15 mouse cellular contexts compared by ENCODE assay signal in the genomic region with DNA sequence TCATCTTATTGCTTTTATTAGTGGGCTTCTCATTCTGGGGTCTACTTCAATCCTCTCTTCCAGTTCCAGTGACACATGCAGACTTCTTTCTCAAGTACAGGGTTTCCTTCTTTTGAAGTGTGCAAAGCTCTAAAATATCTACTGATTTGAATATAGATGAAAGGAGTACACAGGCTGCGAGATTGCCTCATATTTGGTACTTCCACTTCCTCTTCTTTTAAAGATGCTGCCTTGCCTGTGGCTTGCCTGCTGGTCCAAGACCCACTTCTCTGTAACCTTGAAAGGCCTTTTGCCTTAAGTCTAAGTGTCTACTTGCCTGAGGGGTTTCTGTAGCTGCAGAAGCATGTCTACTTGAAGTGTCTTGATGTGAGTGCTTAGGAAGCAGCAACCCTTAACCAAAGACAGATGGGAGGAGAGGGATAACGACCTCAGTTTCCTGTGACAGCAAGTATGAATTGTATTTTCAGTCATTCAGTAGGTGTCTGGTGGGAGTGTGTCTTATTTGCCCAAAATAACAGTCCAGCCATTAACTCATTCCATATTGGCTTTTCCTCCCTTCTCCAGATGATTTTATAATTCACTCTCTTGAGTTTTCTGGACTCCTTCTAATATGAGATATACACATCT.
"Had no signal": no experiment of that assay in that cellular context is flagged by ENCODE, and none has a peak within 500 bp of the region (broad histone marks: within the 10 kb centered on the region; RNA-seq: fewer than 3 reads in every experiment).

No protein-coding gene starts in this region.

- H3K9me3 ChIP-seq: liver, embryonic 15.5 days; midbrain, embryonic 10.5 days; midbrain, embryonic 15.5 days; neural tube, embryonic 13.5 days had no signal

- H3K9ac ChIP-seq: liver, embryonic 15.5 days; midbrain, embryonic 15.5 days; neural tube, embryonic 13.5 days had no signal

- H3K27ac ChIP-seq: left cerebral cortex, adult 2 months; liver, embryonic 15.5 days; midbrain, embryonic 10.5 days; midbrain, embryonic 15.5 days; neural tube, embryonic 13.5 days had no signal

- ATAC-seq: lung, postnatal 0 days; midbrain, embryonic 15.5 days had no signal

- H3K4me2 ChIP-seq: liver, embryonic 11.5 days; liver, embryonic 15.5 days; midbrain, embryonic 15.5 days; neural tube, embryonic 13.5 days had no signal

- H3K4me1 ChIP-seq: liver, embryonic 15.5 days; midbrain, embryonic 10.5 days; midbrain, embryonic 15.5 days; neural tube, embryonic 13.5 days had no signal

- H3K27me3 ChIP-seq: liver, embryonic 15.5 days; midbrain, embryonic 15.5 days; neural tube, embryonic 13.5 days had no signal

- H3K36me3 ChIP-seq: liver, embryonic 15.5 days; midbrain, embryonic 10.5 days; midbrain, embryonic 15.5 days; neural tube, embryonic 13.5 days had no signal

- H3K4me3 ChIP-seq: left cerebral cortex, adult 2 months; liver, embryonic 15.5 days; midbrain, embryonic 10.5 days; midbrain, embryonic 15.5 days; neural tube, embryonic 13.5 days had no signal

- DNase-seq: kidney, adult 11 months; kidney, adult 9 months; kidney, postnatal 10 days; kidney, postnatal 4 days; lung, adult 2 months; lung, postnatal 36 days; right cerebral cortex, postnatal 14 days; thymus, postnatal 14 days had no signal
